Mouse (Mus musculus) kidney, postnatal 0 days (tissue): Measurements from ENCODE around the gene Gm20388. TPM values are rescaled to one million over a fixed set of nuclear protein-coding genes. Genes with fewer than 3 reads are reported as not detected.

ENCODE experiments used
- ATAC-seq: fragments of 200-750 bp; cut with Nextera tagmentation; replicated peaks from 2 replicates; pipeline ENCODE4 v1.8.0; 2017; ENCODE audit warnings: low read depth, moderate number of reproducible peaks, moderate TSS enrichment, moderate library complexity; ENCODE audit not compliant: low FRiP score
- DNase-seq: peaks from one replicate; pipeline ENCODE4 v3.0.0-alpha.2; 2016; ENCODE audit warnings: low spot score
- H3K27ac ChIP-seq: fragments of 300-500 bp; sonication (generic); 2 replicates; pipeline ENCODE4 v1.5.1; 2014; ENCODE audit warnings: mild to moderate bottlenecking
- H3K27me3 ChIP-seq: fragments of 300-500 bp; sonication (generic); 2 replicates; pipeline ENCODE4 v1.6.1; 2014; ENCODE audit warnings: low read length, mixed read lengths; ENCODE audit not compliant: insufficient read depth
- H3K36me3 ChIP-seq: fragments of 300-500 bp; sonication (generic); 2 replicates; pipeline ENCODE4 v1.6.1; 2014; ENCODE audit warnings: low read length, mixed read lengths; ENCODE audit not compliant: insufficient read depth
- H3K4me1 ChIP-seq: fragments of 300-500 bp; sonication (generic); replicated peaks from 2 replicates; pipeline ENCODE4 v1.6.1; 2014; ENCODE audit warnings: antibody characterized with exemption, low read length, mixed read lengths; ENCODE audit not compliant: insufficient read depth
- H3K4me2 ChIP-seq: fragments of 300-500 bp; sonication (generic); 2 replicates; pipeline ENCODE4 v1.6.1; 2014; ENCODE audit warnings: mild to moderate bottlenecking, low read length, moderate library complexity, mixed read lengths
- H3K4me3 ChIP-seq: fragments of 300-500 bp; sonication (generic); replicated peaks from 2 replicates; pipeline ENCODE4 v1.5.1; 2014; ENCODE audit warnings: low read depth, low read length
- H3K9ac ChIP-seq: fragments of 300-500 bp; sonication (generic); 2 replicates; pipeline ENCODE4 v1.6.1; 2014; ENCODE audit warnings: low read depth, low read length
- H3K9me3 ChIP-seq: fragments of 300-500 bp; sonication (generic); replicated peaks from 2 replicates; pipeline ENCODE4 v1.6.1; 2016; ENCODE audit warnings: low read length, inconsistent platforms, mixed read lengths
- CTCF ChIP-seq: IDR thresholded peaks from 2 replicates; pipeline ENCODE4 v1.5.1; 2016; ENCODE audit warnings: antibody characterized with exemption, low read depth, mild to moderate bottlenecking, moderate library complexity
- WGBS: fragments of 180-500 bp; shearing (Covaris S2); extraction: QIAGEN DNeasy Blood & Tissue Kit; methylation state at CpG from one replicate; pipeline ENCODE4 v1.1.7; 2014; 5-methylcytosine and 5-hydroxymethylcytosine counted together
- polyA plus RNA-seq: library from polyadenylated mRNA; unstranded; fragments of >200 nt; fragmentation: Nextera tagmentation; extraction: Ambion mirVana; gene quantifications from 2 replicates; pipeline ENCODE4 v1.2.1, GENCODE M21; 2015

The Gm20388 gene
- polyA plus RNA-seq, 1 experiment from 2014 or later, result not detected

- WGBS, result 89% methylated on average over 5 of the region's 5 CpGs
- Histone ChIP-seq H3K4me2 (no peak overlapping the region), H3K36me3 (no peaks in the 10 kb centered on the region), H3K9me3 (no peaks in the 10 kb centered on the region), H3K27me3 (no peaks in the 10 kb centered on the region), H3K27ac (no peak overlapping the region), H3K9ac (no peak overlapping the region), H3K4me1 (0 out of 2 replicates have a peak, but pooled peaks cover 3% of the 10 kb centered on the region), H3K4me3 (no peak overlapping the region)
- no peak for TF ChIP-seq CTCF
- DNase-seq (no peak), ATAC-seq (no peak)
Measured at GRCm38 (mm10) chr8:123714451-123714850, 3803.8 kb downstream of the Gm20388 start.

GRCm38 (mm10) chr8:123715916-123716592, 3805.4 kb downstream of the Gm20388 start:
- H3K27me3 ChIP-seq, result no peaks in the 10 kb centered on the region
- H3K36me3 ChIP-seq, result no peaks in the 10 kb centered on the region
- no peak for TF ChIP-seq CTCF
- no peak overlapping the region for H3K9ac ChIP-seq
- peaks cover 12% of the 10 kb centered on the region; the same call in 1 of the 2 replicates for H3K4me1 ChIP-seq
- DNase-seq (no peak), ATAC-seq (no peak)
- H3K4me3 ChIP-seq, result no peak overlapping the region
- H3K4me2 ChIP-seq, result no peak overlapping the region
- WGBS, result 61% methylated on average over 13 of the region's 13 CpGs
- H3K27ac ChIP-seq, result no peak overlapping the region
- no peaks in the 10 kb centered on the region for H3K9me3 ChIP-seq

GRCm38 (mm10) chr8:123717104-123717503, 3806.5 kb downstream of the Gm20388 start:
- WGBS, result 63% methylated on average over 2 of the region's 2 CpGs
- no peak for TF ChIP-seq CTCF
- no peaks in the 10 kb centered on the region for H3K27me3 ChIP-seq
- no peak overlapping the region for H3K4me2 ChIP-seq
- no peaks in the 10 kb centered on the region for H3K9me3 ChIP-seq
- peak overlapping the region; percentile 36; the same call in 1 of the 2 replicates for H3K27ac ChIP-seq
- DNase-seq (no peak), ATAC-seq (peak; percentile 47; the same call in 1 of the 2 replicates)
- H3K36me3 ChIP-seq, result no peaks in the 10 kb centered on the region
- H3K4me1 ChIP-seq, result peaks cover 13% of the 10 kb centered on the region; the same call in 1 of the 2 replicates
- H3K9ac ChIP-seq, result no peak overlapping the region
- no peak overlapping the region for H3K4me3 ChIP-seq

DNA sequence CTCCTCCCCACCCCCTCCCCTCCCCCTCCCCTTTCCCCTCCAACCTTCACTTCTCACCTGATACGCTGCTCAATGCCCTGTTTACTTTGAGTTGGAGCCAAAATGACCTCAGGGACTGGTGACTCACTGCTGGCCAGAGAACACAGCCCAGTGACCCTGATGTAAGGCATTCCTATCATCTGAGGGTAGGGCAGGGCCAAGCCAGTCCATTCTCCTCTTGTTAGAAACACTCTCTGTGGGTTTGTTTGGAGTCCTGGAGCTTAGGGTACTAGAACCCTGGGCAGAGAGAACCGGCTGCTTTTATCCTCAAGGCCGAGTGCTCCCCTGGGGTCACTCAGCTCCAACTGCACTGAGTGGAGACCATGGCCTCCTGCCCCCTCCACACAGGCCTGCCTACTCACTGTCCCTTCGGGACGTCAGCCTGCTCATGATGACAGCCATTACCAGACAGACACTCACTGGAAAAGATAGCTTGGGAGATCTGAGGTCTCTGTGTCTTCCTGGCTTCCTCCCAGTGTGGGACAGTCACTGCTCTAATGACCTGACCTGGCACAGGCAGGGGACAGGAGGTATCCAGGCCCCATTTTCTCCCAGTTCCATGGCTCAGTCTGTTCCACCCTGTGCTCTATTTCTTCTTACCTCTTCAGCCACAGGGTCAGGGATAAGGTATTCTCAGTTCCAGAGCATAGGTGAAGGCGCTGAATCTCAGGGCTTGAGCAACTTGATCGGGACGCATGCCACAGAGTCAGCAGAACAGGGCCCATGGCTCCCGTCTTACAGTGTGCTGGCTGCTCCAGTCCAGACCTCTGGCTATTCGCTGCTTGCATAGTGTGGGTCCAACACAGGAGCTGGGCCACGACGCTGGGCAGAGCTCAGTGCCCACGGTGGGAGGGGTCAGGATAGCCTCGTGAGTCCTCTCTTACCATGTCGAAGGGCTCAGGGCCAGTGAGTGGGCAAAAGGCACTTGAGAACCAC, 3807.2 kb downstream of the Gm20388 start:
- Histone ChIP-seq H3K27ac (peak overlapping the region; percentile 62), H3K4me3 (no peak overlapping the region), H3K4me2 (no peak overlapping the region), H3K36me3 (no peaks in the 10 kb centered on the region), H3K9ac (no peak overlapping the region), H3K4me1 (peaks cover 13% of the 10 kb centered on the region; the same call in 1 of the 2 replicates), H3K27me3 (no peaks in the 10 kb centered on the region), H3K9me3 (no peaks in the 10 kb centered on the region)
- WGBS, result 71% methylated on average over 15 of the region's 15 CpGs
- DNase-seq, result peak; percentile 79
- ATAC-seq, result peak; percentile 86
- no peak for TF ChIP-seq CTCF

GRCm38 (mm10) chr8:123718752-123719151, 3808.1 kb downstream of the Gm20388 start:
- Histone ChIP-seq H3K4me2 (no peak overlapping the region), H3K9ac (no peak overlapping the region), H3K27ac (no peak overlapping the region), H3K36me3 (no peaks in the 10 kb centered on the region), H3K27me3 (no peaks in the 10 kb centered on the region), H3K4me3 (no peak overlapping the region), H3K9me3 (no peaks in the 10 kb centered on the region), H3K4me1 (peaks cover 13% of the 10 kb centered on the region; the same call in 1 of the 2 replicates)
- TF ChIP-seq CTCF, result no peak
- DNase-seq (no peak), ATAC-seq (no peak)
- WGBS, result 89% methylated on average over 2 of the region's 2 CpGs

DNA sequence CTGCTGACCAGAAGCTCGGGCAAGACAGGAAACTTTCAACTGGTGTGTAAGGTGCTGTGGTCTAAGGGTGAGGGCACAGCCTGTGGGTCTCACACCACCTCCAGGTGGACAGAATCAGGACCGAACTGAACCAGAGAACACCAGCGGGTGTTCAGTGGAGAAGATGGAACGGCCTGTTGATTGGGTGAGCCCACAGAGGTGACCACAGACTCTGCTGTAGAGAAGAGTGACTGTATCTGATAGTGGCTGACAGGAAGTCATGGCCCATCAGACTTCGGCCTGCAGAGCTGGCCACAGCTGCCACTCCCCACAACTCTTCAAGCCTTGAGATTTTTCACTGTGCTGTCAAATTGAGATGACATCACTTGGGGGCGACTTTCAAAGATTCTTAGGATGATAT, 3808.6 kb downstream of the Gm20388 start:
- H3K27ac ChIP-seq, result no peak overlapping the region
- no peaks in the 10 kb centered on the region for H3K9me3 ChIP-seq
- no peak for ATAC-seq
- H3K9ac ChIP-seq, result no peak overlapping the region
- H3K27me3 ChIP-seq, result no peaks in the 10 kb centered on the region
- H3K4me1 ChIP-seq, result peaks cover 13% of the 10 kb centered on the region; the same call in 1 of the 2 replicates
- H3K4me3 ChIP-seq, result no peak overlapping the region
- H3K36me3 ChIP-seq, result no peaks in the 10 kb centered on the region
- TF ChIP-seq CTCF, result no peak
- no peak for DNase-seq
- WGBS, result 76% methylated on average over 6 of the region's 6 CpGs
- H3K4me2 ChIP-seq, result no peak overlapping the region
